10 mouse cellular contexts compared by ENCODE assay signal in the genomic region with DNA sequence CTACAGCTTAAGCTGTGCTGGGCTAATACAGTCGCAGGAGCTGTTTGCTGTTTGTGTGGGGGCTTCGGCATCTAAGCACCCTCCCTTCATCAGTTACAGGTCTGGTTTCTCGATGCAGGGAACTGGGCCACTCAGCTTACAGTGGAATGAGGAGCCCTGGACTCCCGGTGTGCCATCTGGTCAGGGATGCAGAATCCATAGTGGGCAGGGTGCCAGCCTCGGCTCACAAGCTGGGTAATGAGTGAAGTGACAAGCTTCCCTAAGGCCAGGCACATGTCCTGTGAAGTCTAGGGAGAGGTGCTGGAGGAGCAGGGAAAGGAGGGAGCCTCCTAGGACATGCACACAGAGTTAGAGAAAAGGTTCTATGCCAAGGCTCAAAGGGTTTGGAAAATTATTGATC.
DNase-seq lines count a peak whose midpoint lies in the region; ATAC-seq and TF ChIP-seq lines count a peak whose summit lies in the region.
"Had no signal": no experiment of that assay in that cellular context is flagged by ENCODE, and none has a peak within 500 bp of the region (broad histone marks: within the 10 kb centered on the region; RNA-seq: fewer than 3 reads in every experiment).

No protein-coding gene starts in this region.

- TF ChIP-seq CTCF in brain, embryonic 14.5 days (IDR thresholded peaks at IDR 0.05; ENCODE audit: borderline replicate concordance, extremely low read depth, insufficient read depth, insufficient read length), result no peak

- no peak overlapping the region for H3K4me2 ChIP-seq in kidney, embryonic 14.5 days (replicated peaks; ENCODE audit: low read depth, low read length)

- DNase-seq in adrenal gland, postnatal 10 days, result peak; percentile 41
- DNase-seq in adrenal gland, postnatal 4 days (ENCODE audit: low spot score in 2 of 2), result no peak
- DNase-seq in kidney, adult 11 months, result peak; percentile 57
- peak; percentile 85 for DNase-seq in brain, embryonic 14.5 days (ENCODE audit: low read depth)
- DNase-seq in heart, postnatal 4 days, result peak; percentile 75
- no peak for DNase-seq in spleen, postnatal 4 days (ENCODE audit: low spot score in 2 of 2)
- DNase-seq in lung, postnatal 10 days, result no peak

- no peak overlapping the region for H3K9ac ChIP-seq in kidney, embryonic 14.5 days (ENCODE audit: low read depth, low read length)

- peaks cover 16% of the 10 kb centered on the region; the same call in 1 of the 2 replicates for H3K4me1 ChIP-seq in kidney, embryonic 14.5 days (ENCODE audit: control insufficient read depth, insufficient read depth, low read length)

- no peak for TF ChIP-seq POLR2A in brain, embryonic 14.5 days (IDR thresholded peaks at IDR 0.05; ENCODE audit: borderline replicate concordance, extremely low read depth, insufficient read depth, insufficient read length, poor library complexity, severe bottlenecking)

- WGBS in kidney, embryonic 14.5 days, result 70% methylated on average over 5 of the region's 5 CpGs

- no peaks in the 10 kb centered on the region for H3K36me3 ChIP-seq in kidney, embryonic 14.5 days (ENCODE audit: control insufficient read depth, insufficient read depth, low read length)
- H3K36me3 ChIP-seq: limb, embryonic 10.5 days had no signal

- H3K9me3 ChIP-seq in kidney, embryonic 14.5 days (ENCODE audit: control insufficient read depth, low read length), result no peaks in the 10 kb centered on the region
- H3K9me3 ChIP-seq: limb, embryonic 10.5 days had no signal

- H3K27ac ChIP-seq in kidney, embryonic 14.5 days (ENCODE audit: low read depth, low read length), result no peak overlapping the region
- H3K27ac ChIP-seq: limb, embryonic 10.5 days had no signal

- H3K27me3 ChIP-seq in kidney, embryonic 14.5 days (ENCODE audit: control insufficient read depth, insufficient read depth, low read length), result no peaks in the 10 kb centered on the region; the same call in 1 of the 2 replicates

- ATAC-seq in kidney, embryonic 14.5 days (ENCODE audit: low FRiP score, low TSS enrichment), result no peak

- H3K4me3 ChIP-seq in kidney, embryonic 14.5 days (ENCODE audit: low read length), result no peak overlapping the region
- H3K4me3 ChIP-seq: limb, embryonic 10.5 days; megakaryocyte, embryonic 14.5 days had no signal

Comparison
In these comparisons a context has a peak if more than half of its experiments do, and no peak if none do; other contexts are left out.
1. DNase-seq: peak in adrenal gland, postnatal 10 days (single experiment), kidney, adult 11 months (single experiment), brain, embryonic 14.5 days (single experiment) and heart, postnatal 4 days (single experiment); none in adrenal gland, postnatal 4 days (0 of 2), spleen, postnatal 4 days (0 of 2) and lung, postnatal 10 days (single experiment).